Mouse (Mus musculus) ES-CJ7 (cell line): Measurements from ENCODE around the gene Hnf1a.

Source experiments
- DNase-seq: peaks from one replicate; pipeline ENCODE4 v3.0.0; 2011; ENCODE audit warnings: low read depth, low spot score

The Hnf1a gene

DNA sequence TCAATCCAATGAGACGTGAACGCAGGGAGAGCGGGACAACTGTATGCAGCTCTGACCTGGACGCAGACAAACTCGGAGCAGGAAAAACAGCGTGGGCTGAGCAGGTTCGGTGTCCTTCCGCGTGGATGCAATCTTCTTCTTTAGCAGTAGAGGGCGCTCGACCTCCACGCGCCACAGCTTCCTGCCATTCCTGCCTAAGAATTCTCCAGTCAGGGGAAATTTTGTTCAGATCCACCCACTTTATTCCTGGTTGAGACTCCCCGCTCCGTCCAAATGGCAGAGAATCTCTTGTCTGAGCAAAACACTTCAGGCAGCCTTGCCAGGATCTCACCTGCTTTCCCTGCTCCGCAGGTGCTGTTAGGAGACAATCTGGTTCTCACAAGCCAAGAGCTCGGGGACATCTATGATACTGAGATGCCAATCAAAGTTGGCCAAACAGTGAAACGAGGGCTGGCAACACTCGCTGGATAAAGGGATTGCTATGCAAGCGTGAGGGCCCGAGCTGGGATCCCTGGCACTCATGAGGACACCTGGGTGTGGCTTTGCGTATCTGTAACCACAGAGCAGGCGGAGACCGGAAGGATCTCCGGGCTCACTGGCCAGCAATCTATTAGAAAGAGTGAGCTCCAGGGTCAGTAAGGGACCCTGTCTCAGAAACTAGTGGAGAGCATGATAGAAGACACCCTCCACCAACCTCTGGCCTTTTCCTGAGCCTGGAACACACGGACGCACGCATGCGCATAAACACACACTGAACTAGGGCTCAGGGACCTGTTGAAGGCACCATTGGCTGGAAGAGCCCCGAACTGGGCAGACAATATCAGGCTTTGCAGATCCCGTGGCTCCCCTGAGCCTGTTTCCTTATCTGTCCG lies 8.6 kb upstream of the Hnf1a start:
- DNase-seq = peak; percentile 79

- peak; percentile 93 for DNase-seq
These were observed 8.0 kb upstream of the Hnf1a start for GRCm38 (mm10) chr5:114978888-114979249.

GRCm38 (mm10) chr5:114978473-114978872 lies 7.6 kb upstream of the Hnf1a start:
- DNase-seq = no peak

- DNase-seq = no peak
These were observed 6.0 kb upstream of the Hnf1a start for GRCm38 (mm10) chr5:114976935-114977334.

GRCm38 (mm10) chr5:114973131-114973530 lies 2.2 kb upstream of the Hnf1a start:
- no peak for DNase-seq

DNA sequence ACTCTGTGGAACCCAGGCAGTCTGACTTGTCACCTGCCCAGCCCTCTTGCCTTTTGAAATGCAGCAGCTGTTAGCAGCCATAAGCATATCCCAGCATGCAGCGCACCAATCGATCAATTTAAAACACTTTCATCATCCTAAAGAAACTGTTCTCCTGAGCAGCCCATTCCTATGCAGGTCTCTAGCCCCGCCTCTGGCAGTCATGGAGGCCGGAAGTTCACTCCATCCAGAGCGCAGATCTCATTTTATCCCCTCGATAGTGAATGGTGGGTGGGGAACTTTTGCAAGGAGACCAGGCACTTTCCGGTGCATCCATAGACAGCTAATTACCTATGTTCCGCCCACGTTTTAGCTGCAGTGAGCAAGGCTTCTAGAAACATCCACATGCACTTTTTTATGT lies 1.3 kb upstream of the Hnf1a start:
- peak; percentile 73 for DNase-seq

GRCm38 (mm10) chr5:114969609-114970215 lies 1.2 kb downstream of the Hnf1a start:
- DNase-seq = no peak

DNA sequence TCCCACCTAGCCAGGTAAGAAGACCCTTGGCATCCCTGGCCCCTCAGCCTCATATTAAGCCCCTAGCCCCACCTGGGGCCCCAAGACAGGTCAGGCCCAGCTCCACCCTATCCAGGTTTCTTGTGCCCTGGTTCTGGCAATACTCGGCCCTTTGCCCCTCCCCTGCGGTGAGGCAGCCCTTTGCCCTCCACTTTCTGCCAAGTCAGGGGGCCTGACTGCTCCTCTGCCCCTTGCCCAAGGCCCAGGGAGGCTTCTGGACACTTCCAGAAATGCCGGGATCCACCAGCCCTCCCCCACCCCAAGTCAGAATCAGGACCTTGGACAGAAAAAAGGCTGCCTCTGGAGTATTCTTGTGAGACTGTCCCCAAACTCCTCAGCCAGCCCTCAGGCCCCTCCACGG lies 1.8 kb downstream of the Hnf1a start:
- no peak for DNase-seq

- DNase-seq = no peak
These were observed 2.2 kb downstream of the Hnf1a start for GRCm38 (mm10) chr5:114968651-114969050.

GRCm38 (mm10) chr5:114967523-114968268 lies 3.2 kb downstream of the Hnf1a start:
- no peak for DNase-seq

GRCm38 (mm10) chr5:114964967-114965898 lies 5.7 kb downstream of the Hnf1a start:
- DNase-seq = no peak

- no peak for DNase-seq
These were observed 6.5 kb downstream of the Hnf1a start for GRCm38 (mm10) chr5:114964315-114964966.

DNA sequence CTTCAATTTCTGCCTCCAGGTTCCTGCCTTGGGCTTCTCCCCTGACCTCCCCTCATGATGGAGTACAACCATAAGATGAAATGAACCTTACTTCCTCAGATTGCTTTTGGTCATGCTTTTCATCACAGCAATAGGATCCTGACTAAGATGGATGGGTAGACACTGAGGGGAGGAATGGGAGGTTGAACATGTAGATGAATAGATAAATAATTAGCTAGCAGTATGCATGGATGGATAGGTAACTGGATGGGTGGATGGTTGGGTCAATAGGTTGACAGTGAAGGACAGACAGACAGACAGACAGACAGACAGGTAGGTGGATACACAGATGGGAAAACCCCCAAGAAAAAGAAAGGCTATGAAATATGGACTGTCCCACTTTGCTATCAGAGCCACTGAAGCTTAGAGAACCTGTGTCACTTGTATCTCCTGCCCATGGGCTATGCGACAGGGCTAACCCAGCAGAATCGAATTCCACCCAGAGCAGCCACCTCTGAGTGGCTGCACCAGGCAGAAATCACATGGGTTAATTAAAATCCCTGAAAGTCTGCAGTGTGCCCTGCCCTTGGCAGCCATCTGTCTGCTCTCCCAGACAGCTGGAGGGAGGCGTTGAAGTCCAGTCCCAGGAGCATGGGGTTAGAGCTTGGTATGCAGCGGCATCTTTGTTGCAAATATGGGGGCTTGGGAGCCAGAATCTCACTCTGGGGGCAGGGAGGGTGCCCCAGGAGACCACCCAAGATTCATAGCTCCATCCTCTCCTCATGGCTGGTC lies 9.1 kb downstream of the Hnf1a start:
- DNase-seq = no peak

- no peak for DNase-seq
These were observed 12.8 kb downstream of the Hnf1a start for GRCm38 (mm10) chr5:114958069-114958468.

DNA sequence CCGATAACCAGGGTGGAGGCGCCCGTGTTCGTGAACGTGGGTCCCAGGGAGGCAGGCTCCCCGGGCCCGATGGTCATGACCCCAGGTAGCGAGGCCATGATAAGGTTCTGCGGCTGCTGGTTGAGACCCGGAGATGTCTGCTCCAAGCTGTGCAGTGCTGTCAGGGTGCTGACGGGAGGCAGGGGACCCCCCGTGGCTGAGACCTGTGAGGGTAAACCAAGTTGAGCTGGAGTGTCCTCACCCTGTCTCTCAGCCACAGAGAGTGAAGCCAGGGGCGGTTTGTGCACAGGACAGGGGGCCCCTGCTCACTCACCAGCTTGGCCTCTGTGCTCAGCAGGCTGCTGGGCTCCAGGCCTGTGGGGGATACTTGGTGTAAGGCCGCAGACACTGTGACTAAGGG lies 17.6 kb downstream of the Hnf1a start:
- DNase-seq = no peak

GRCm38 (mm10) chr5:114951279-114951880 lies 19.5 kb downstream of the Hnf1a start:
- DNase-seq = no peak

DNA sequence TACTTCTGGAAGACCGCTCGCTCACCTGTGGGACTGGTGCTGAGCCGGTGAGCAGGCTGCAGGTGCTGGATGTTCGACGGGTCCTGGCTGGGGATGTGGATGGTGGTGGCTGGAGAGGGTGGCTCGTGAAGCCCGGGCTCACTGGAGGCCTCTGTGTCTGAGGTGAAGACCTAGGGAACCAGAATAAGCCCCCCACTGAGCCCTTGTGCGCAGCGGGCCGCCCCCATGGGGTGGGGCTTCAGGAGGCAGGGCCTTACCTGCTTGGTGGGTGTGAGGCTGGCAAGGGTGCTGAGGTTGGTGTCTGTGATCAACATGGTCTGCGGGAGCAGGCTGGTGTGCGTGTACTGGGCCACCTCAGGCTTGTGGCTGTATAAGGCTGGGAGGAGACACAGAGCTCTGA lies 20.2 kb downstream of the Hnf1a start:
- no peak for DNase-seq

DNA sequence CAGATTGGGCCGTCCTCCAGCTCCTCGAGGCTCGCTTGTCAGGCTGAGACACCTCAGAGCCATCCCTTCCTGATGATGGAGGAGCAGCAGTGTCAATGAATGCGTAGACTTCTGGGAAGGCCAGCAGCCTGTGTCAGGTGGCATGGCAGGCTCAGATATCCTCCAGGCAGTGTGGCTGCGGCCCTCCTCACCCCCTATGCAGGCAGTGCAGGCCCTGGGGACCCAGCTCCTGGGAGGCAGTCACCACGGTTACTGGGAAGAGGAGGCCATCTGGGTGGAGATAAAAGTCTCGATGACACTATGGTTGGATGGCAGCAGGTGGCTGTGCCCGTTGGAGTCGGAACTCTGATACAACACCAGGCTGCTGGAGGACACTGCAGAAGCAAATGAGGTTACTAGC lies 21.1 kb downstream of the Hnf1a start:
- DNase-seq = no peak

DNA sequence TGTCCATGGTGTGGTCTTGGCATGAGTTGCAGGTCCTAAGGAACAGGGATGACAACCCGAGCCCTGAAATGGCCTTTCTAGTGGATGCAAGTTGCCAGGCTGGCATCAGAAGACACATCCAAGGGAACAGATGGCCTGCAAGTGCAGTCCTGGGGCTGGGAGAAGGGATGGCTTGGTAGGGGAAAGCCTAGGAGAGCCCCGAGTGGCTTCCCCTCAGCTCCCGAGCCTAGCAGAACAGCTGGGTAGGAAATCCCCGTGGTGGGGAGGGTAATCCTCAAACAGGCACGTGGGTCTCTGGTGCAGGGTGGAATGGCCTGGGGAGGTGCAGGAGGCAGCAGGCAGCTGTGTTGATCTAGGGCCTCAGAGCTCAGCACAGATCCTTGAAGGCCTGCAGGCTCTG lies 21.6 kb downstream of the Hnf1a start:
- no peak for DNase-seq

- DNase-seq = no peak
These were observed 22.0 kb downstream of the Hnf1a start for GRCm38 (mm10) chr5:114948891-114949290.
